Mouse (Mus musculus): Measurements from ENCODE around the gene Phkg2. TPM values are rescaled to one million over a fixed set of nuclear protein-coding genes. Genes with fewer than 3 reads are reported as not detected.

Gene Phkg2
- polyA plus RNA-seq, 1 experiment = 18.3 TPM

DNA sequence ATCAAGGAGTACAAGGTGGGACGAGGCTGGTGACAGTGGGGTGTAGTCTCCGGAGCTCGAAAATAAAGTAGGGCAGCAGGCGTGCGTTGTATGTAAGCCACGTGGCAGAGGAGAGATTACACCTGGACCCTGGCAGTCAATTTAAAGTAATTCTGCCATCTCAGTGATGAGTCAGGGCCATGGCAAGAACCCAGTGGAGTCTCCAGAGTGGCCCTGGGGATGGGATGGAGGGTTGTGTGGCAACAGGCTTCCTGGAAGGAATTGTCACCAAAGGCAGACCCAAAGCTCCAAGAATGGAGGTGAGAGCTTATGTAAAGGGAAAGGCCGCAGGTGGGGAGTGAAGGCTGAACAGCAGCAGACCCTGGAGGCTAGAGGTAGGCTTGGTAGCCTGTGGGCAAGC is 27.5 kb downstream of the Phkg2 start:
- H3K4me2 ChIP-seq (ENCODE audit: low read depth) = no peak overlapping the region
- H3K4me3 ChIP-seq = no peak overlapping the region
- no peak overlapping the region for H3ac ChIP-seq (ENCODE audit: control insufficient read depth, insufficient read length)
- H3K79me2 ChIP-seq (ENCODE audit: control insufficient read depth, insufficient read depth) = no peaks in the 10 kb centered on the region
- TF ChIP-seq CEBPB (IDR thresholded peaks at IDR 0.05; ENCODE audit: insufficient read depth, poor library complexity, severe bottlenecking) = no peak
- TF ChIP-seq MAX (IDR thresholded peaks at IDR 0.05; ENCODE audit: low read depth) = no peak
- no peak for TF ChIP-seq TCF3 (IDR thresholded peaks at IDR 0.05; ENCODE audit: insufficient read length, low read depth)
- TF ChIP-seq POLR2AphosphoS2 (IDR thresholded peaks at IDR 0.05; ENCODE audit: insufficient read length, low read depth) = no peak
- no peak for TF ChIP-seq SRF (IDR thresholded peaks at IDR 0.05; ENCODE audit: control insufficient read depth, insufficient read length, low read depth)
- TF ChIP-seq MYOD1 (IDR thresholded peaks at IDR 0.05; ENCODE audit: control insufficient read depth in 1 of 3, insufficient read length in 2 of 3, low read depth in 2 of 3) = no peak
- no peak for TF ChIP-seq TCF12 (IDR thresholded peaks at IDR 0.05; ENCODE audit: insufficient read depth, poor library complexity, severe bottlenecking)
- TF ChIP-seq POLR2A (IDR thresholded peaks at IDR 0.05; ENCODE audit: insufficient read length, low read depth) = no peak
- no peak for TF ChIP-seq USF1 (IDR thresholded peaks at IDR 0.05; ENCODE audit: low read depth)
- TF ChIP-seq REST (IDR thresholded peaks at IDR 0.05; ENCODE audit: insufficient read depth, insufficient read length) = no peak
- H3K36me3 ChIP-seq (ENCODE audit: control insufficient read depth, insufficient read depth) = peaks cover 25% of the 10 kb centered on the region
- H3K27me3 ChIP-seq (ENCODE audit: control insufficient read depth, insufficient read depth, insufficient read length) = no peaks in the 10 kb centered on the region

DNA sequence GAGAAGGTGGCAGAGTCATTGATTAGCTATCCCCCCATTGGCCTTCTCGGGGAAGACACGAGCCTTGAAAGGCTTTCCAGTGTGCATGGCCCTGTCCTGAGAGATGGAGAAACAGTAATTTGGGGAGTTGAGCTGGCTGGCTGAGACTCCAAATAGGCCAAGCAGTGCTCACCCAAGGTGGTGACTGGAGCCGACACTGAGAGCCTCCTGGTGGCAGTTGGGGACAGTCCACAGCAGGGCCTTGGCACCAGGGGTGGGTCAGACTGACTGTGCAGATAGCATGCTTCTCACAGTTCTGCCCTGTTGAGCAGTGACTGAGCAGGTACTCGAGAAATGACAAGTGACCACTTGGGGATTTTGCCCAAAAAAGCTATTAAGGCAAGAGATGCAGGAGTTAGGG is 28.6 kb downstream of the Phkg2 start:
- Histone ChIP-seq H3K27me3 (ENCODE audit: control insufficient read depth, insufficient read depth, insufficient read length) (no peaks in the 10 kb centered on the region), H3K36me3 (ENCODE audit: control insufficient read depth, insufficient read depth) (peaks cover 19% of the 10 kb centered on the region), H3ac (ENCODE audit: control insufficient read depth, insufficient read length) (no peak overlapping the region), H3K4me3 (no peak overlapping the region), H3K79me2 (ENCODE audit: control insufficient read depth, insufficient read depth) (no peaks in the 10 kb centered on the region), H3K4me2 (ENCODE audit: low read depth) (no peak overlapping the region)
- no peak for TF ChIP-seq POLR2AphosphoS2 (IDR thresholded peaks at IDR 0.05; ENCODE audit: insufficient read length, low read depth)
- TF ChIP-seq REST (IDR thresholded peaks at IDR 0.05; ENCODE audit: insufficient read depth, insufficient read length) = no peak
- TF ChIP-seq MYOD1 (IDR thresholded peaks at IDR 0.05; ENCODE audit: control insufficient read depth in 1 of 3, insufficient read length in 2 of 3, low read depth in 2 of 3) = no peak
- TF ChIP-seq MAX (IDR thresholded peaks at IDR 0.05; ENCODE audit: low read depth) = no peak
- no peak for TF ChIP-seq TCF3 (IDR thresholded peaks at IDR 0.05; ENCODE audit: insufficient read length, low read depth)
- no peak for TF ChIP-seq E2F4 (IDR thresholded peaks at IDR 0.05; ENCODE audit: insufficient read depth)
- no peak for TF ChIP-seq USF1 (IDR thresholded peaks at IDR 0.05; ENCODE audit: low read depth)
- no peak for TF ChIP-seq POLR2A (IDR thresholded peaks at IDR 0.05; ENCODE audit: insufficient read length, low read depth)
- no peak for TF ChIP-seq MYOG (IDR thresholded peaks at IDR 0.05; ENCODE audit: control insufficient read depth in 1 of 3, insufficient read depth in 1 of 3, insufficient read length in 2 of 3, low read depth in 2 of 3)
- no peak for TF ChIP-seq TCF12 (IDR thresholded peaks at IDR 0.05; ENCODE audit: insufficient read depth, poor library complexity, severe bottlenecking)
- TF ChIP-seq CEBPB (IDR thresholded peaks at IDR 0.05; ENCODE audit: insufficient read depth, poor library complexity, severe bottlenecking) = no peak
- TF ChIP-seq SRF (IDR thresholded peaks at IDR 0.05; ENCODE audit: control insufficient read depth, insufficient read length, low read depth) = no peak

DNA sequence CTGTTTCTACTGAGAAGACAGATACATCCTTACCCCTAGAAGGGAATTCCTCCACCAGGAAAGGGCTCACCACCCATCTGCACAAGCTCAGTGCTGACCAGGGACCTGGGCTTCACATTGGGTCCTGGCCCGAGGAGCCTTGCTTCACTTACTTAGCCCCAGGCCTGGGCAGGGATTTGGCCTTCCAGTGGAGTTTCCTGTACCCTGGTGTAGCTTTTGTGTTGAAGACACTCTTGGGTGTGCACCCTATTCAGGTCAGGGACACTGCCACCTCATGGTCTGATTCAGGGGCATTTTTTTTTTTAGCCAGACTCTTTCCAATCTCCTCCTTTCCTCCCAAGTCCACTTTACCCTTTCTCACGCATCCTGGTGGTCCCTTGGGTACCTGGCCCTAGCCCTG is 29.8 kb downstream of the Phkg2 start:
- H3K27me3 ChIP-seq (ENCODE audit: control insufficient read depth, insufficient read depth, insufficient read length) = no peaks in the 10 kb centered on the region
- TF ChIP-seq E2F4 (IDR thresholded peaks at IDR 0.05; ENCODE audit: insufficient read depth) (no peak), MYOG (IDR thresholded peaks at IDR 0.05; ENCODE audit: control insufficient read depth in 1 of 3, insufficient read depth in 1 of 3, insufficient read length in 2 of 3, low read depth in 2 of 3) (no peak), TCF3 (IDR thresholded peaks at IDR 0.05; ENCODE audit: insufficient read length, low read depth) (no peak), USF1 (IDR thresholded peaks at IDR 0.05; ENCODE audit: low read depth) (no peak), CEBPB (IDR thresholded peaks at IDR 0.05; ENCODE audit: insufficient read depth, poor library complexity, severe bottlenecking) (no peak), TCF12 (IDR thresholded peaks at IDR 0.05; ENCODE audit: insufficient read depth, poor library complexity, severe bottlenecking) (no peak), REST (IDR thresholded peaks at IDR 0.05; ENCODE audit: insufficient read depth, insufficient read length) (no peak), MYOD1 (IDR thresholded peaks at IDR 0.05; ENCODE audit: control insufficient read depth in 1 of 3, insufficient read length in 2 of 3, low read depth in 2 of 3) (no peak), POLR2A (IDR thresholded peaks at IDR 0.05; ENCODE audit: insufficient read length, low read depth) (no peak), POLR2AphosphoS2 (IDR thresholded peaks at IDR 0.05; ENCODE audit: insufficient read length, low read depth) (no peak), SRF (IDR thresholded peaks at IDR 0.05; ENCODE audit: control insufficient read depth, insufficient read length, low read depth) (no peak), MAX (IDR thresholded peaks at IDR 0.05; ENCODE audit: low read depth) (no peak)

DNA sequence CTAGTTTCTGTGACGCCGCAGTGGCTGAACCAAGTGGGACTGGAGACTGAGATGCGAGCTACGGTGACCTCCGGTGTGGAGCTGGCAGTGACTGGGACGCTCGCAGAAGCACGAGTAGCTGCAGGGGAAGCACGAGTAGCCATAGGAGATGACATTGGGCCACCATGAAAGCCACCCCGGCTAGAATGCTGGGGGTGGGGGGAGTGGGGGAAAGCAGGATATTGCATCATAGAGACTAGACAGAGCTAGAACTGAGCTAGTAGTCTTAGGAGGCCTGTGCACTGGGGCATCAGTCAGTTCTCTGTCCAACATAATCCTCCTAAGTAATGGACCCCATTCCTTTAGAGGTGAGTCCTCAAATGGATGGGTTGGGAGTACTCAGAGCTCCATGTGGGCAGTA is 31.1 kb downstream of the Phkg2 start:
- H3K27me3 ChIP-seq (ENCODE audit: control insufficient read depth, insufficient read depth, insufficient read length) = no peaks in the 10 kb centered on the region
- TF ChIP-seq POLR2AphosphoS2 (IDR thresholded peaks at IDR 0.05; ENCODE audit: insufficient read length, low read depth) = peak; percentile 77
- no peak for TF ChIP-seq SRF (IDR thresholded peaks at IDR 0.05; ENCODE audit: control insufficient read depth, insufficient read length, low read depth)
- H3K79me2 ChIP-seq (ENCODE audit: control insufficient read depth, insufficient read depth) = no peaks in the 10 kb centered on the region
- H3K36me3 ChIP-seq (ENCODE audit: control insufficient read depth, insufficient read depth) = peaks cover 15% of the 10 kb centered on the region
- no peak overlapping the region for H3ac ChIP-seq (ENCODE audit: control insufficient read depth, insufficient read length)
- no peak overlapping the region for H3K4me3 ChIP-seq
- H3K4me2 ChIP-seq (ENCODE audit: low read depth) = no peak overlapping the region

More for the DNA sequence above, 29.8 kb downstream of the Phkg2 start:
- no peak overlapping the region for H3K4me2 ChIP-seq (ENCODE audit: low read depth)
- H3K36me3 ChIP-seq (ENCODE audit: control insufficient read depth, insufficient read depth) = peaks cover 19% of the 10 kb centered on the region
- H3K4me3 ChIP-seq = no peak overlapping the region
- no peaks in the 10 kb centered on the region for H3K79me2 ChIP-seq (ENCODE audit: control insufficient read depth, insufficient read depth)
- H3ac ChIP-seq (ENCODE audit: control insufficient read depth, insufficient read length) = no peak overlapping the region

DNA sequence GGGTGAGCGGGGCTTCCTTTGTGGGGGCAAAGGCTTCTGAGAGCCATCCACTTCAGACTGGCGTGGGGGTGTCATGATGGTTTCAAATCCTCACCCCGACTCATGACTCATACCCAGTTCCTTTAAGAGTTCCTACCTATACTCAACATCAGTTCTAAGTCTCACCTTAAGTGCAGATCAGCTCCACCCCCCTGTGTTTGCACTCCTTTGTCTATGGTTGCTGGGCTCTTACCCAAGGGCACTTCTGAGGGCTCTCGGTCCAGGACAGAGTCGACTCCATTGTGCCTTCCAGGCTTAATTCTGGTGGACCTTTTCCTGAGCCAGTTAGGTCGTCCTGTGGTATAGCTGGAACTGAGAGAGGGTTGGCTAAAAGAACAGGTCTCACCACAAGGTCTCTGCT is 34.0 kb downstream of the Phkg2 start:
- H3ac ChIP-seq (ENCODE audit: control insufficient read depth, insufficient read length) = no peak overlapping the region
- TF ChIP-seq TCF3 (IDR thresholded peaks at IDR 0.05; ENCODE audit: insufficient read length, low read depth) = no peak
- TF ChIP-seq REST (IDR thresholded peaks at IDR 0.05; ENCODE audit: insufficient read depth, insufficient read length) = no peak
- no peak for TF ChIP-seq MAX (IDR thresholded peaks at IDR 0.05; ENCODE audit: low read depth)
- no peak for TF ChIP-seq USF1 (IDR thresholded peaks at IDR 0.05; ENCODE audit: low read depth)
- no peak for TF ChIP-seq POLR2A (IDR thresholded peaks at IDR 0.05; ENCODE audit: insufficient read length, low read depth)
- no peak for TF ChIP-seq TCF12 (IDR thresholded peaks at IDR 0.05; ENCODE audit: insufficient read depth, poor library complexity, severe bottlenecking)
- no peak for TF ChIP-seq MYOG (IDR thresholded peaks at IDR 0.05; ENCODE audit: control insufficient read depth in 1 of 3, insufficient read depth in 1 of 3, insufficient read length in 2 of 3, low read depth in 2 of 3)
- TF ChIP-seq SRF (IDR thresholded peaks at IDR 0.05; ENCODE audit: control insufficient read depth, insufficient read length, low read depth) = no peak
- no peak for TF ChIP-seq MYOD1 (IDR thresholded peaks at IDR 0.05; ENCODE audit: control insufficient read depth in 1 of 3, insufficient read length in 2 of 3, low read depth in 2 of 3)
- TF ChIP-seq E2F4 (IDR thresholded peaks at IDR 0.05; ENCODE audit: insufficient read depth) = no peak
- no peak for TF ChIP-seq POLR2AphosphoS2 (IDR thresholded peaks at IDR 0.05; ENCODE audit: insufficient read length, low read depth)
- TF ChIP-seq CEBPB (IDR thresholded peaks at IDR 0.05; ENCODE audit: insufficient read depth, poor library complexity, severe bottlenecking) = no peak
- H3K27me3 ChIP-seq (ENCODE audit: control insufficient read depth, insufficient read depth, insufficient read length) = no peaks in the 10 kb centered on the region
- peaks cover 17% of the 10 kb centered on the region for H3K36me3 ChIP-seq (ENCODE audit: control insufficient read depth, insufficient read depth)
- H3K79me2 ChIP-seq (ENCODE audit: control insufficient read depth, insufficient read depth) = no peaks in the 10 kb centered on the region
- H3K4me3 ChIP-seq = no peak overlapping the region
- H3K4me2 ChIP-seq (ENCODE audit: low read depth) = no peak overlapping the region
